Mouse (Mus musculus): ENCODE results near the gene Hist1h2af. TPM values are rescaled to one million over a fixed set of nuclear protein-coding genes. Genes with fewer than 3 reads are reported as not detected.

The Hist1h2af gene
- polyA plus RNA-seq, 1 experiment = 4,070 TPM

- TF ChIP-seq CTCF (IDR thresholded peaks at IDR 0.05; ENCODE audit: borderline replicate concordance, control insufficient read depth, extremely low read depth, insufficient read depth, low read length, poor library complexity) (no peak), POLR2A (IDR thresholded peaks at IDR 0.05; ENCODE audit: control insufficient read depth, extremely low read depth, insufficient read depth, low read length, poor library complexity) (no peak)
- Histone ChIP-seq H3K27ac (ENCODE audit: control insufficient read depth, insufficient read depth, low read length) (no peak overlapping the region), H3K4me1 (replicated peaks; ENCODE audit: control insufficient read depth, insufficient read depth, low read length) (peaks cover 2% of the 10 kb centered on the region), H3K36me3 (ENCODE audit: control insufficient read depth, insufficient read depth, low read length) (no peaks in the 10 kb centered on the region), H3K27me3 (ENCODE audit: control insufficient read depth, insufficient read depth, low read length) (no peaks in the 10 kb centered on the region), H3K4me3 (ENCODE audit: control insufficient read depth, insufficient read depth, low read length) (no peak overlapping the region)
- no peak for DNase-seq
- under 1% methylated on average over 6 of the region's 6 CpGs for WGBS
Observed at GRCm38 (mm10) chr13:23518295-23518603, 15.5 kb upstream of the Hist1h2af start.

- 0% methylated on average over 6 of the region's 6 CpGs for WGBS
- H3K4me1 ChIP-seq (replicated peaks; ENCODE audit: control insufficient read depth, insufficient read depth, low read length) = peaks cover 2% of the 10 kb centered on the region
- no peaks in the 10 kb centered on the region for H3K36me3 ChIP-seq (ENCODE audit: control insufficient read depth, insufficient read depth, low read length)
- H3K27me3 ChIP-seq (ENCODE audit: control insufficient read depth, insufficient read depth, low read length) = no peaks in the 10 kb centered on the region
- peak; percentile 83 for DNase-seq
- TF ChIP-seq CTCF (IDR thresholded peaks at IDR 0.05; ENCODE audit: borderline replicate concordance, control insufficient read depth, extremely low read depth, insufficient read depth, low read length, poor library complexity) (no peak), POLR2A (IDR thresholded peaks at IDR 0.05; ENCODE audit: control insufficient read depth, extremely low read depth, insufficient read depth, low read length, poor library complexity) (no peak)
- H3K4me3 ChIP-seq (ENCODE audit: control insufficient read depth, insufficient read depth, low read length) = no peak overlapping the region
- H3K27ac ChIP-seq (ENCODE audit: control insufficient read depth, insufficient read depth, low read length) = no peak overlapping the region
Observed at GRCm38 (mm10) chr13:23518885-23519284, 14.8 kb upstream of the Hist1h2af start.

- no peaks in the 10 kb centered on the region for H3K36me3 ChIP-seq (ENCODE audit: control insufficient read depth, insufficient read depth, low read length)
- H3K4me3 ChIP-seq (ENCODE audit: control insufficient read depth, insufficient read depth, low read length) = no peak overlapping the region
- no peak for TF ChIP-seq CTCF (IDR thresholded peaks at IDR 0.05; ENCODE audit: borderline replicate concordance, control insufficient read depth, extremely low read depth, insufficient read depth, low read length, poor library complexity)
- TF ChIP-seq POLR2A (IDR thresholded peaks at IDR 0.05; ENCODE audit: control insufficient read depth, extremely low read depth, insufficient read depth, low read length, poor library complexity) = no peak
- WGBS = 2% methylated on average over 10 of the region's 10 CpGs
- peak; percentile 75 for DNase-seq
- no peak overlapping the region for H3K27ac ChIP-seq (ENCODE audit: control insufficient read depth, insufficient read depth, low read length)
- H3K4me1 ChIP-seq (replicated peaks; ENCODE audit: control insufficient read depth, insufficient read depth, low read length) = peaks cover 2% of the 10 kb centered on the region
- no peaks in the 10 kb centered on the region for H3K27me3 ChIP-seq (ENCODE audit: control insufficient read depth, insufficient read depth, low read length)
Observed at GRCm38 (mm10) chr13:23519416-23519815, 14.3 kb upstream of the Hist1h2af start.

DNA sequence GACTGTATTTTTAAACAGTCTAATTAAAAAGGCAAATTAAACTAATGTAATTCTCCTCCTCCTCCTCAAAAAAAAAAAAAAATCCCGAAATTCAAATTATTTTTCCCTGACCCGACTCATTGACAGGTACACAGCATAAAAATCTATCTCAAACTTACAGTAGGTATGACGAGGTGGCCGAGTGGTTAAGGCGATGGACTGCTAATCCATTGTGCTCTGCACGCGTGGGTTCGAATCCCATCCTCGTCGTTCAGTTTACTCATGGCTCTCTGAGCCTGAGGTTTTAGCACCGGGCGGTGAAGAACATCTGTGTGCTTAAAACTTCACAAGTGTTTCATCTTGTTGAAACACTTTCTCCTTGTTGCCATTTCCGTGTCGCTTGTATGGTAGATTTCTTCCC is 12.0 kb upstream of the Hist1h2af start:
- WGBS = 2% methylated on average over 14 of the region's 14 CpGs
- no peak overlapping the region for H3K4me3 ChIP-seq (ENCODE audit: control insufficient read depth, insufficient read depth, low read length)
- no peak overlapping the region for H3K27ac ChIP-seq (ENCODE audit: control insufficient read depth, insufficient read depth, low read length)
- H3K4me1 ChIP-seq (replicated peaks; ENCODE audit: control insufficient read depth, insufficient read depth, low read length) = peaks cover 2% of the 10 kb centered on the region
- peak; percentile 88 for DNase-seq
- no peaks in the 10 kb centered on the region for H3K27me3 ChIP-seq (ENCODE audit: control insufficient read depth, insufficient read depth, low read length)
- no peaks in the 10 kb centered on the region for H3K36me3 ChIP-seq (ENCODE audit: control insufficient read depth, insufficient read depth, low read length)
- TF ChIP-seq CTCF (IDR thresholded peaks at IDR 0.05; ENCODE audit: borderline replicate concordance, control insufficient read depth, extremely low read depth, insufficient read depth, low read length, poor library complexity) (no peak), POLR2A (IDR thresholded peaks at IDR 0.05; ENCODE audit: control insufficient read depth, extremely low read depth, insufficient read depth, low read length, poor library complexity) (no peak)

- no peak for DNase-seq
- H3K4me1 ChIP-seq (replicated peaks; ENCODE audit: control insufficient read depth, insufficient read depth, low read length) = peaks cover 2% of the 10 kb centered on the region
- TF ChIP-seq CTCF (IDR thresholded peaks at IDR 0.05; ENCODE audit: borderline replicate concordance, control insufficient read depth, extremely low read depth, insufficient read depth, low read length, poor library complexity) = no peak
- no peak for TF ChIP-seq POLR2A (IDR thresholded peaks at IDR 0.05; ENCODE audit: control insufficient read depth, extremely low read depth, insufficient read depth, low read length, poor library complexity)
- H3K4me3 ChIP-seq (ENCODE audit: control insufficient read depth, insufficient read depth, low read length) = no peak overlapping the region
- no peak overlapping the region for H3K27ac ChIP-seq (ENCODE audit: control insufficient read depth, insufficient read depth, low read length)
- WGBS = 64% methylated on average over 5 of the region's 5 CpGs
- H3K36me3 ChIP-seq (ENCODE audit: control insufficient read depth, insufficient read depth, low read length) = no peaks in the 10 kb centered on the region
- no peaks in the 10 kb centered on the region for H3K27me3 ChIP-seq (ENCODE audit: control insufficient read depth, insufficient read depth, low read length)
Observed at GRCm38 (mm10) chr13:23523976-23524375, 9.7 kb upstream of the Hist1h2af start.

GRCm38 (mm10) chr13:23524654-23525053 is 9.1 kb upstream of the Hist1h2af start:
- H3K36me3 ChIP-seq (ENCODE audit: control insufficient read depth, insufficient read depth, low read length) = no peaks in the 10 kb centered on the region
- TF ChIP-seq POLR2A (IDR thresholded peaks at IDR 0.05; ENCODE audit: control insufficient read depth, extremely low read depth, insufficient read depth, low read length, poor library complexity) = no peak
- peak; percentile 40; the same call in 1 of the 2 replicates for TF ChIP-seq CTCF (IDR thresholded peaks at IDR 0.05; ENCODE audit: borderline replicate concordance, control insufficient read depth, extremely low read depth, insufficient read depth, low read length, poor library complexity)
- 19% methylated on average over 5 of the region's 5 CpGs for WGBS
- H3K4me1 ChIP-seq (replicated peaks; ENCODE audit: control insufficient read depth, insufficient read depth, low read length) = peaks cover 2% of the 10 kb centered on the region
- no peak overlapping the region for H3K4me3 ChIP-seq (ENCODE audit: control insufficient read depth, insufficient read depth, low read length)
- no peak overlapping the region for H3K27ac ChIP-seq (ENCODE audit: control insufficient read depth, insufficient read depth, low read length)
- DNase-seq = peak; percentile 72
- H3K27me3 ChIP-seq (ENCODE audit: control insufficient read depth, insufficient read depth, low read length) = no peaks in the 10 kb centered on the region

- H3K4me1 ChIP-seq (replicated peaks; ENCODE audit: control insufficient read depth, insufficient read depth, low read length) = peaks cover 2% of the 10 kb centered on the region
Observed at GRCm38 (mm10) chr13:23525901-23526300, 7.8 kb upstream of the Hist1h2af start.

More at GRCm38 (mm10) chr13:23525901-23526300, 7.8 kb upstream of the Hist1h2af start:
- H3K27me3 ChIP-seq (ENCODE audit: control insufficient read depth, insufficient read depth, low read length) = no peaks in the 10 kb centered on the region
- WGBS = 14% methylated on average over 10 of the region's 10 CpGs
- DNase-seq = no peak
- H3K36me3 ChIP-seq (ENCODE audit: control insufficient read depth, insufficient read depth, low read length) = no peaks in the 10 kb centered on the region
- TF ChIP-seq CTCF (IDR thresholded peaks at IDR 0.05; ENCODE audit: borderline replicate concordance, control insufficient read depth, extremely low read depth, insufficient read depth, low read length, poor library complexity) = no peak
- TF ChIP-seq POLR2A (IDR thresholded peaks at IDR 0.05; ENCODE audit: control insufficient read depth, extremely low read depth, insufficient read depth, low read length, poor library complexity) = no peak
- no peak overlapping the region for H3K27ac ChIP-seq (ENCODE audit: control insufficient read depth, insufficient read depth, low read length)
- no peak overlapping the region for H3K4me3 ChIP-seq (ENCODE audit: control insufficient read depth, insufficient read depth, low read length)
